Mouse (Mus musculus): ENCODE measurements around the gene Map2. TPM values are rescaled to one million over a fixed set of nuclear protein-coding genes. Genes with fewer than 3 reads are reported as not detected.

Gene Map2
- polyA plus RNA-seq, 1 experiment from 2014 or later = 5.5 TPM

- Histone ChIP-seq H3K9ac (ENCODE audit: low read depth, low read length) (no peak overlapping the region), H3K27ac (ENCODE audit: low read depth, low read length) (no peak overlapping the region), H3K4me1 (replicated peaks; ENCODE audit: control insufficient read depth, insufficient read depth, low read length) (no peaks in the 10 kb centered on the region), H3K4me3 (ENCODE audit: low read depth, low read length) (no peak overlapping the region), H3K36me3 (ENCODE audit: control insufficient read depth, insufficient read depth, low read length) (no peaks in the 10 kb centered on the region), H3K27me3 (replicated peaks; ENCODE audit: control insufficient read depth, insufficient read depth, low read length) (no peaks in the 10 kb centered on the region), H3K9me3 (ENCODE audit: control insufficient read depth, low read length) (no peaks in the 10 kb centered on the region), H3K4me2 (no peak overlapping the region)
- 66% methylated on average over 2 of the region's 2 CpGs for WGBS
- ATAC-seq (replicated peaks; ENCODE audit: low FRiP score) = no peak
- no peak for DNase-seq (ENCODE audit: low spot score)
Observed at GRCm38 (mm10) chr1:66164648-66165047, 10.4 kb upstream of the Map2 start.

- no peaks in the 10 kb centered on the region for H3K36me3 ChIP-seq (ENCODE audit: control insufficient read depth, insufficient read depth, low read length)
- H3K27me3 ChIP-seq (replicated peaks; ENCODE audit: control insufficient read depth, insufficient read depth, low read length) = no peaks in the 10 kb centered on the region
- no peak overlapping the region for H3K27ac ChIP-seq (ENCODE audit: low read depth, low read length)
- H3K4me3 ChIP-seq (ENCODE audit: low read depth, low read length) = no peak overlapping the region
- WGBS = 70% methylated on average over 5 of the region's 5 CpGs
- H3K9ac ChIP-seq (ENCODE audit: low read depth, low read length) = no peak overlapping the region
- H3K4me2 ChIP-seq = no peak overlapping the region
- H3K9me3 ChIP-seq (ENCODE audit: control insufficient read depth, low read length) = no peaks in the 10 kb centered on the region
- DNase-seq (ENCODE audit: low spot score) (no peak), ATAC-seq (replicated peaks; ENCODE audit: low FRiP score) (no peak)
- H3K4me1 ChIP-seq (replicated peaks; ENCODE audit: control insufficient read depth, insufficient read depth, low read length) = no peaks in the 10 kb centered on the region
Observed at GRCm38 (mm10) chr1:66168722-66169121, 6.4 kb upstream of the Map2 start.

GRCm38 (mm10) chr1:66172127-66172526, 2.9 kb upstream of the Map2 start:
- WGBS = 70% methylated on average over 3 of the region's 3 CpGs
- no peaks in the 10 kb centered on the region for H3K4me1 ChIP-seq (replicated peaks; ENCODE audit: control insufficient read depth, insufficient read depth, low read length)
- H3K9ac ChIP-seq (ENCODE audit: low read depth, low read length) = no peak overlapping the region
- H3K36me3 ChIP-seq (ENCODE audit: control insufficient read depth, insufficient read depth, low read length) = no peaks in the 10 kb centered on the region
- ATAC-seq (replicated peaks; ENCODE audit: low FRiP score) (no peak), DNase-seq (ENCODE audit: low spot score) (no peak)
- H3K27ac ChIP-seq (ENCODE audit: low read depth, low read length) = no peak overlapping the region
- H3K4me2 ChIP-seq = no peak overlapping the region
- no peak overlapping the region for H3K4me3 ChIP-seq (ENCODE audit: low read depth, low read length)
- no peaks in the 10 kb centered on the region for H3K9me3 ChIP-seq (ENCODE audit: control insufficient read depth, low read length)
- H3K27me3 ChIP-seq (replicated peaks; ENCODE audit: control insufficient read depth, insufficient read depth, low read length) = peaks cover 6% of the 10 kb centered on the region; the same call in 1 of the 2 replicates

GRCm38 (mm10) chr1:66173630-66174029, 1.4 kb upstream of the Map2 start:
- WGBS = 44% methylated on average over 5 of the region's 5 CpGs
- peaks cover 6% of the 10 kb centered on the region; the same call in 1 of the 2 replicates for H3K27me3 ChIP-seq (replicated peaks; ENCODE audit: control insufficient read depth, insufficient read depth, low read length)
- DNase-seq (ENCODE audit: low spot score) = no peak
- ATAC-seq (replicated peaks; ENCODE audit: low FRiP score) = no peak
- H3K4me3 ChIP-seq (ENCODE audit: low read depth, low read length) = no peak overlapping the region
- no peaks in the 10 kb centered on the region for H3K4me1 ChIP-seq (replicated peaks; ENCODE audit: control insufficient read depth, insufficient read depth, low read length)
- no peaks in the 10 kb centered on the region for H3K36me3 ChIP-seq (ENCODE audit: control insufficient read depth, insufficient read depth, low read length)
- H3K9me3 ChIP-seq (ENCODE audit: control insufficient read depth, low read length) = no peaks in the 10 kb centered on the region
- H3K9ac ChIP-seq (ENCODE audit: low read depth, low read length) = no peak overlapping the region
- H3K27ac ChIP-seq (ENCODE audit: low read depth, low read length) = no peak overlapping the region
- no peak overlapping the region for H3K4me2 ChIP-seq

- peaks cover 6% of the 10 kb centered on the region; the same call in 1 of the 2 replicates for H3K27me3 ChIP-seq (replicated peaks; ENCODE audit: control insufficient read depth, insufficient read depth, low read length)
- H3K4me1 ChIP-seq (replicated peaks; ENCODE audit: control insufficient read depth, insufficient read depth, low read length) = no peaks in the 10 kb centered on the region
- no peak overlapping the region for H3K27ac ChIP-seq (ENCODE audit: low read depth, low read length)
- DNase-seq (ENCODE audit: low spot score) (no peak), ATAC-seq (replicated peaks; ENCODE audit: low FRiP score) (no peak)
- no peak overlapping the region for H3K9ac ChIP-seq (ENCODE audit: low read depth, low read length)
- no peaks in the 10 kb centered on the region for H3K36me3 ChIP-seq (ENCODE audit: control insufficient read depth, insufficient read depth, low read length)
- no peaks in the 10 kb centered on the region for H3K9me3 ChIP-seq (ENCODE audit: control insufficient read depth, low read length)
- peak overlapping the region; percentile 59; the same call in 1 of the 2 replicates for H3K4me3 ChIP-seq (ENCODE audit: low read depth, low read length)
- H3K4me2 ChIP-seq = peak overlapping the region; percentile 84
- WGBS = 38% methylated on average over 9 of the region's 9 CpGs
Observed at GRCm38 (mm10) chr1:66176012-66176837, 1.2 kb downstream of the Map2 start.

GRCm38 (mm10) chr1:66176838-66177105, 1.7 kb downstream of the Map2 start:
- no peak overlapping the region for H3K9ac ChIP-seq (ENCODE audit: low read depth, low read length)
- H3K27ac ChIP-seq (ENCODE audit: low read depth, low read length) = no peak overlapping the region
- no peaks in the 10 kb centered on the region for H3K36me3 ChIP-seq (ENCODE audit: control insufficient read depth, insufficient read depth, low read length)
- WGBS = 71% methylated on average over 2 of the region's 2 CpGs
- H3K4me3 ChIP-seq (ENCODE audit: low read depth, low read length) = no peak overlapping the region
- ATAC-seq (replicated peaks; ENCODE audit: low FRiP score) (no peak), DNase-seq (ENCODE audit: low spot score) (no peak)
- H3K27me3 ChIP-seq (replicated peaks; ENCODE audit: control insufficient read depth, insufficient read depth, low read length) = peaks cover 6% of the 10 kb centered on the region; the same call in 1 of the 2 replicates
- H3K4me1 ChIP-seq (replicated peaks; ENCODE audit: control insufficient read depth, insufficient read depth, low read length) = no peaks in the 10 kb centered on the region
- no peak overlapping the region for H3K4me2 ChIP-seq
- H3K9me3 ChIP-seq (ENCODE audit: control insufficient read depth, low read length) = no peaks in the 10 kb centered on the region

GRCm38 (mm10) chr1:66177489-66178170, 2.6 kb downstream of the Map2 start:
- ATAC-seq (replicated peaks; ENCODE audit: low FRiP score) (no peak), DNase-seq (ENCODE audit: low spot score) (no peak)
- Histone ChIP-seq H3K4me1 (replicated peaks; ENCODE audit: control insufficient read depth, insufficient read depth, low read length) (no peaks in the 10 kb centered on the region), H3K9me3 (ENCODE audit: control insufficient read depth, low read length) (no peaks in the 10 kb centered on the region), H3K4me3 (ENCODE audit: low read depth, low read length) (no peak overlapping the region), H3K27ac (ENCODE audit: low read depth, low read length) (no peak overlapping the region), H3K36me3 (ENCODE audit: control insufficient read depth, insufficient read depth, low read length) (no peaks in the 10 kb centered on the region), H3K27me3 (replicated peaks; ENCODE audit: control insufficient read depth, insufficient read depth, low read length) (peaks cover 6% of the 10 kb centered on the region; the same call in 1 of the 2 replicates), H3K4me2 (no peak overlapping the region), H3K9ac (ENCODE audit: low read depth, low read length) (no peak overlapping the region)
- WGBS = 71% methylated on average over 4 of the region's 4 CpGs

- no peak for DNase-seq (ENCODE audit: low spot score)
- ATAC-seq (replicated peaks; ENCODE audit: low FRiP score) = no peak
Observed at GRCm38 (mm10) chr1:66187016-66187681, 12.1 kb downstream of the Map2 start.

More at GRCm38 (mm10) chr1:66187016-66187681, 12.1 kb downstream of the Map2 start:
- H3K9me3 ChIP-seq (ENCODE audit: control insufficient read depth, low read length) = no peaks in the 10 kb centered on the region
- no peak overlapping the region for H3K4me3 ChIP-seq (ENCODE audit: low read depth, low read length)
- H3K4me1 ChIP-seq (replicated peaks; ENCODE audit: control insufficient read depth, insufficient read depth, low read length) = no peaks in the 10 kb centered on the region
- H3K27me3 ChIP-seq (replicated peaks; ENCODE audit: control insufficient read depth, insufficient read depth, low read length) = no peaks in the 10 kb centered on the region
- H3K4me2 ChIP-seq = no peak overlapping the region
- no peaks in the 10 kb centered on the region for H3K36me3 ChIP-seq (ENCODE audit: control insufficient read depth, insufficient read depth, low read length)
- H3K27ac ChIP-seq (ENCODE audit: low read depth, low read length) = no peak overlapping the region
- 77% methylated on average over 12 of the region's 12 CpGs for WGBS
- H3K9ac ChIP-seq (ENCODE audit: low read depth, low read length) = no peak overlapping the region

Measured in liver, embryonic 11.5 days (tissue).